Mouse (Mus musculus): ENCODE measurements around the gene Coq10b.

DNA sequence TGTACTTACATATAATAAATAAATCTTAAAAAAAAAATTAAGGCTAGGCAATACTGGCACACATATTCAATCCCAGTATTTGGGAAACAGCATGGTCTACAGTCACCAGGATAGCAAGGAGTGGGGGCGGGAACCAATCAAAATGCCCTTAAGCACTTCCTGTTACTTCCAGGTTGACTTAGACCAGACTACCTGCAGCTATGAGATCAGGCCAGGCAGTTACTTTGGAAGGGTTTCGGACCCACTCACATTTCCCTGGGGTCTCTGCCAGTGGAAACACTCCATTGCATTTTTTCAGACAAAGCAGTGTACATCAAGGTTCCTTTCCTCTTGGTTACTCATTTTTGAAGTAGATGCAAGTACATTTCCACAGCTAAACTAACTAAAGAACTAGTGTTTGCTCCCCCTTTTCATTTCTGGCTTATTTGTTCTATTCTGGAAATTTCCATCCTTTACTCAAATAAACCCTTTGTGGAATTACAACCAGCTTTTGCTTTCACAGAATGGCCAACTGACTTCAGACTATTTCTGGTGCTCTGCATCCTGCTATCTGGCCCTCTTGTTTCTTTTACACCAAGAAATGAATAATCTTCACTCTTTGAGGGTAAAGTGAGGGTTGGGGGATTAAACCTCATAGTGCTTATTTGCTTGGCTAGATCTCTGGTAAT is 24.4 kb downstream of the Coq10b start:
- TF ChIP-seq CTCF (IDR thresholded peaks at IDR 0.05) (no peak), POLR2A (IDR thresholded peaks at IDR 0.05; ENCODE audit: insufficient read depth, low read depth, low read length) (no peak), EP300 (IDR thresholded peaks at IDR 0.05; ENCODE audit: insufficient read depth, low read depth, low read length) (no peak)

All from heart, adult 2 months (tissue).